Mouse (Mus musculus) hindbrain, embryonic 11.5 days (tissue): Measurements from ENCODE around the gene Acot11. TPM values are rescaled to one million over a fixed set of nuclear protein-coding genes. Genes with fewer than 3 reads are reported as not detected.
"Not testable (repeated sequence)": the region's sequence is repeated elsewhere in the genome, so short reads cannot be mapped to it uniquely, and the experiment has no call there.

ENCODE experiments used
- ATAC-seq: fragments of 200-750 bp; cut with Nextera tagmentation; 2 replicates; pipeline ENCODE4 v1.8.0; 2017; ENCODE audit warnings: mild to moderate bottlenecking, moderate TSS enrichment, moderate library complexity; ENCODE audit not compliant: low FRiP score
- DNase-seq: peaks from one replicate; pipeline ENCODE4 v3.0.0-alpha.2; 2015; ENCODE audit warnings: low spot score
- H3K27ac ChIP-seq: fragments of 300-500 bp; sonication (generic); 2 replicates; pipeline ENCODE4 v1.5.1; 2014; ENCODE audit warnings: mild to moderate bottlenecking, low read depth, low read length
- H3K27me3 ChIP-seq: fragments of 300-500 bp; sonication (generic); 2 replicates; pipeline ENCODE4 v1.6.1; 2014; ENCODE audit warnings: mild to moderate bottlenecking, low read length, moderate library complexity, mixed read lengths; ENCODE audit not compliant: control insufficient read depth, insufficient read depth
- H3K36me3 ChIP-seq: fragments of 300-500 bp; sonication (generic); 2 replicates; pipeline ENCODE4 v1.6.1; 2014; ENCODE audit warnings: mild to moderate bottlenecking, low read length, moderate library complexity, mixed read lengths; ENCODE audit not compliant: control insufficient read depth, insufficient read depth
- H3K4me1 ChIP-seq: fragments of 300-500 bp; sonication (generic); replicated peaks from 2 replicates; pipeline ENCODE4 v1.6.1; 2014; ENCODE audit warnings: low read length, mixed read lengths; ENCODE audit not compliant: control insufficient read depth, insufficient read depth
- H3K4me2 ChIP-seq: fragments of 300-500 bp; sonication (generic); replicated peaks from 2 replicates; pipeline ENCODE4 v1.6.1; 2014; ENCODE audit warnings: mild to moderate bottlenecking, low read depth, low read length
- H3K4me3 ChIP-seq: fragments of 300-500 bp; sonication (generic); 2 replicates; pipeline ENCODE4 v1.5.1; 2014; ENCODE audit warnings: low read depth, low read length
- H3K9ac ChIP-seq: fragments of 300-500 bp; sonication (generic); 2 replicates; pipeline ENCODE4 v1.6.1; 2014; ENCODE audit warnings: low read depth, low read length
- H3K9me3 ChIP-seq: fragments of 300-500 bp; sonication (generic); 2 replicates; pipeline ENCODE4 v1.6.1; 2016; ENCODE audit warnings: low read length; ENCODE audit not compliant: control insufficient read depth
- WGBS: fragments of 180-500 bp; shearing (Covaris S2); extraction: QIAGEN DNeasy Blood & Tissue Kit; methylation state at CpG from one replicate; pipeline ENCODE4 v1.1.7; 2014; 5-methylcytosine and 5-hydroxymethylcytosine counted together
- polyA plus RNA-seq: library from polyadenylated mRNA; unstranded; fragments of >200 nt; fragmentation: Nextera tagmentation; extraction: Ambion mirVana; gene quantifications from 2 replicates; pipeline ENCODE4 v1.2.1, GENCODE M21; 2014

Acot11 gene
- polyA plus RNA-seq, 1 experiment from 2014 or later = 1.4 TPM

DNA sequence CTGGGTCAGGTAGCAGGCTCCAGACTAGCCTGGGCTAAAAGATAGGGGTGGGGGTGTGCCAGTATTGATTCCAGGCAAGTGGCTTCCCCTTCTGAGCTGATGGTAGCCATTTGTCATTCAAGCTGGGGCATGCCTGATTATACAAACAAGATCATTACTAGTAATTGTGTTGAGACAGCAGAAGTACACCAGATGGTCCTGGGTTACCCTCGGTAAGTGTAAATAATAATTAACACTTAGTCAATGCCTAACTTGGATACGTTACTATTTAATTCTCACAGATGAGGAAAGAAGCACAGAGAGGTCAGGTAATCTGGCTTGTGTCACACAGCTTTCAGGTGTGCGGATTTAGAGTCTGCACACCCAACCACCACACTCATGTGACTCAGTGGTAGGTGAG lies 66.9 kb downstream of the Acot11 start:
- 78% methylated on average over 3 of the region's 3 CpGs for WGBS
- Histone ChIP-seq H3K4me1 (no peaks in the 10 kb centered on the region), H3K9me3 (no peaks in the 10 kb centered on the region), H3K27ac (no peak overlapping the region), H3K4me3 (no peak overlapping the region), H3K4me2 (no peak overlapping the region), H3K36me3 (no peaks in the 10 kb centered on the region), H3K9ac (no peak overlapping the region), H3K27me3 (no peaks in the 10 kb centered on the region)
- DNase-seq (no peak), ATAC-seq (no peak)

DNA sequence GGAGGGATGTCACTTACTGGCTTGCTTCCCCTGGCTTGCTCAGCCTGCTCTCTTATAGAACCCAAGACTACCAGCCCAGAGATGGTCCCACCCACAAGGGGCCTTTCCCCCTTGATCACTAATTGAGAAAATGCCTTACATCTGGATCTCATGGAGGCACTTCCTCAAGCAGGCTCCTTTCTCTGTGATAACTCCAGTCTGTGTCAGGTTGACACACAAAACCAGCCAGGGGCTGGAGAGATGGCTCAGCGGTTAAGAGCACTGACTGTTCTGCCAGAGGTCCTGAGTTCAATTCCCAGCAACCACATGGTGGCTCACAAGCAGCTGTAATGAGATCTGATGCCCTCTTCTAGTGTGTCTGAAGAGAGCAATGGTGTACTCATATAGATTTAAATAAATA lies 67.9 kb downstream of the Acot11 start:
- not testable (repeated sequence) for H3K27ac ChIP-seq, H3K36me3 ChIP-seq, ATAC-seq, H3K27me3 ChIP-seq, DNase-seq, H3K9me3 ChIP-seq, H3K4me2 ChIP-seq, H3K4me1 ChIP-seq, H3K9ac ChIP-seq, H3K4me3 ChIP-seq
- 91% methylated on average over 1 of the region's 1 CpGs for WGBS

DNA sequence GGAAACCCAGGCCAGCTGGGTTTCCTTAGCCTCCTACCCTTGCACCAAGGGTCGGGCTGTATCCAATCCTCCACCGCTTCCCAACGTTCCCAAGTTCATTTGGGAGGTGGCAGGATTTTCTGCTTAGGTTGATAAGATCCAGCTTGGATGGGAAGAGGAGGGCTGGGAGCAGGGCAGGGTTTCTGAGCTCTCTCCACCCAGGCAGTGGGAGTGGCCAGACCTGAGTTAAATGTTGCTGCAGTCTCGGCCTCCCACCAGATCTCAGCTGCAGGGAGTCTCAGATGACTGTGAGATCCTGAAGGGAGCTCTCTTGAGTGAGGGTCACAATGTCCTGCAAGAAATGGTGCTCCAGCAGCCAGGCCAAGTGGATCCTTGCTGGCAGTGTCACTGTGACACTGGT lies 71.2 kb downstream of the Acot11 start, which contains the start of gene Fam151a:
Fam151a (plus strand) TSS at position 254 of the 400 bp plus-strand sequence.
- WGBS = 77% methylated on average over 4 of the region's 4 CpGs
- no peak for ATAC-seq
- Histone ChIP-seq H3K9ac (no peak within 1 kb of the TSS), H3K4me2 (no peak within 1 kb of the TSS), H3K27ac (no peak within 1 kb of the TSS), H3K4me3 (no peak within 1 kb of the TSS), H3K4me1 (no peaks in the 10 kb centered on the region), H3K27me3 (no peaks in the 10 kb centered on the region), H3K9me3 (no peaks in the 10 kb centered on the region), H3K36me3 (no peaks in the 10 kb centered on the region)
- no peak for DNase-seq

GRCm38 (mm10) chr4:106730814-106731213 lies 74.0 kb downstream of the Acot11 start, which contains the start of gene Mroh7:
Gene Mroh7 (minus strand): TSS chr4:106730925.
- Histone ChIP-seq H3K36me3 (no peaks in the 10 kb centered on the region), H3K4me2 (no peak within 1 kb of the TSS), H3K4me1 (no peaks in the 10 kb centered on the region), H3K27me3 (no peaks in the 10 kb centered on the region), H3K27ac (no peak within 1 kb of the TSS), H3K9ac (no peak within 1 kb of the TSS), H3K9me3 (no peaks in the 10 kb centered on the region), H3K4me3 (no peak within 1 kb of the TSS)
- 85% methylated on average over 7 of the region's 7 CpGs for WGBS
- ATAC-seq = no peak
- DNase-seq = no peak

DNA sequence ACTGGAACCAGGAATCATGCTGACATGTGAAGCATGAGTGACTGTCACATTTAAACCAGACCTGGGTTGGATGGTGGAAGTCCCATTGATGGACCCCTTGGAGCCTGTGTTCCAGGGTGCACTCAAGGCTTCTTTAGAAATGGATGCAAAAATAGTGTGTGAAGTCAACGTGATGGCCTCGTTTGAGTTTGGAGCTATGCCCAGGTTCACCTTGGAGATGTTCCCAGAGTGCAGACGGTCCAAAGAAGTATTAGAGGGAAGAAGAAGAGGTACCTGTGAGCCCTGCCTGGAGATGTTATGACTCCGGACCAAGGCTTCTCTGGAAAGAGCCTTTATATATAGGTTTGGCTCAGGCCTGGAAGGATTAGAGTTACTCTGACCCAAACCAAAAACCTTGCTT lies 84.2 kb downstream of the Acot11 start:
- Histone ChIP-seq H3K27ac (no peak overlapping the region), H3K9me3 (no peaks in the 10 kb centered on the region), H3K9ac (no peak overlapping the region), H3K4me1 (no peaks in the 10 kb centered on the region), H3K4me2 (no peak overlapping the region), H3K4me3 (no peak overlapping the region), H3K27me3 (no peaks in the 10 kb centered on the region), H3K36me3 (no peaks in the 10 kb centered on the region)
- DNase-seq = no peak
- WGBS = 93% methylated on average over 4 of the region's 4 CpGs
- no peak for ATAC-seq

DNA sequence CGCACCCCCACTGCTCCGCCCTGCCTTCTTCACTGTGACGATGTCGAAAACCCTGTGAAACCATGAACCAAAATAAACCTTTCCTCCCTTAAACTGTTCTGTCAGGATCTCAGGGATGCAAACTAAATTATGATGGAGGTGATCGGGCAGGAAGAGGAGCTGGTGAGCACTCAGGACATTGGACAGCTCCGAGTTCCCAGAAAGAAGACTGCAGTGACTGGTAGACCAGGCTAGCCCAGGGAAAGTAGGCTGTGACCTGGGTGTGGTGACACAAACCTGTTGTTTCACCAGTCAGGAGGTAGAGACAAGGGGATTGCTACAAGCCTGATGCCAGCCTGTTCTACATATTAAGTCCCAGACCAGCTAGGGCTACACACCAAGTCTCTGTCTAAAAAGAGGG lies 91.2 kb downstream of the Acot11 start:
- H3K9me3 ChIP-seq = no peaks in the 10 kb centered on the region
- no peak overlapping the region for H3K27ac ChIP-seq
- no peaks in the 10 kb centered on the region for H3K27me3 ChIP-seq
- H3K4me2 ChIP-seq = no peak overlapping the region
- no peak overlapping the region for H3K4me3 ChIP-seq
- ATAC-seq (peak; percentile 33; the same call in 1 of the 2 replicates), DNase-seq (no peak)
- no peaks in the 10 kb centered on the region for H3K36me3 ChIP-seq
- no peak overlapping the region for H3K9ac ChIP-seq
- 92% methylated on average over 6 of the region's 6 CpGs for WGBS
- no peaks in the 10 kb centered on the region for H3K4me1 ChIP-seq

GRCm38 (mm10) chr4:106708408-106708807 lies 96.4 kb downstream of the Acot11 start:
- peak; percentile 87 for DNase-seq
- Histone ChIP-seq H3K4me2 (no peak overlapping the region), H3K27me3 (no peaks in the 10 kb centered on the region), H3K4me3 (no peak overlapping the region), H3K27ac (no peak overlapping the region), H3K36me3 (no peaks in the 10 kb centered on the region), H3K9ac (no peak overlapping the region), H3K4me1 (no peaks in the 10 kb centered on the region), H3K9me3 (no peaks in the 10 kb centered on the region)
- WGBS = 1% methylated on average over 8 of the region's 8 CpGs
- 0 out of 2 replicates have a peak, but pooled peaks have one; percentile 40 for ATAC-seq

- H3K4me3 ChIP-seq = no peak overlapping the region
- no peaks in the 10 kb centered on the region for H3K27me3 ChIP-seq
- 50% methylated on average over 5 of the region's 5 CpGs for WGBS
- no peaks in the 10 kb centered on the region for H3K36me3 ChIP-seq
- no peak overlapping the region for H3K27ac ChIP-seq
- no peak overlapping the region for H3K4me2 ChIP-seq
- H3K9me3 ChIP-seq = no peaks in the 10 kb centered on the region
- no peak overlapping the region for H3K9ac ChIP-seq
- DNase-seq = no peak
- no peak for ATAC-seq
- no peaks in the 10 kb centered on the region for H3K4me1 ChIP-seq
Observed at GRCm38 (mm10) chr4:106707957-106708356, 96.8 kb downstream of the Acot11 start.

- Histone ChIP-seq H3K9ac (peak overlapping the region; percentile 2; the same call in 1 of the 2 replicates), H3K27ac (no peak overlapping the region), H3K4me1 (no peaks in the 10 kb centered on the region), H3K27me3 (no peaks in the 10 kb centered on the region), H3K9me3 (no peaks in the 10 kb centered on the region), H3K4me3 (no peak overlapping the region), H3K36me3 (no peaks in the 10 kb centered on the region), H3K4me2 (no peak overlapping the region)
- WGBS = 43% methylated on average over 8 of the region's 8 CpGs
- DNase-seq (no peak), ATAC-seq (no peak)
Observed at GRCm38 (mm10) chr4:106705096-106705665, 99.6 kb downstream of the Acot11 start.
